Mouse (Mus musculus): ENCODE measurements around the gene Ect2.

GRCm38 (mm10) chr3:27199120-27199519 is 45.4 kb upstream of the Ect2 start:
- no peak for TF ChIP-seq POLR2A (IDR thresholded peaks at IDR 0.05; ENCODE audit: low read depth, low read length)
- TF ChIP-seq CTCF (IDR thresholded peaks at IDR 0.05; ENCODE audit: extremely low read depth, insufficient read depth, insufficient read length, insufficient replicate concordance): no peak
